Mouse (Mus musculus) cerebellum, adult 9-10 months (tissue): ENCODE measurements around the gene Ccnd3.

Experiments used
- DNase-seq: peaks from one replicate; pipeline ENCODE4 v3.0.0; 2022

Gene Ccnd3

GRCm38 (mm10) chr17:47516232-47516631, 11.4 kb downstream of the Ccnd3 start:
- DNase-seq = no peak

GRCm38 (mm10) chr17:47518205-47518604, 13.4 kb downstream of the Ccnd3 start:
- DNase-seq = no peak

- DNase-seq = no peak
Observed at GRCm38 (mm10) chr17:47521551-47522258, 16.9 kb downstream of the Ccnd3 start.

- DNase-seq = no peak
Observed at GRCm38 (mm10) chr17:47522536-47522935, 17.7 kb downstream of the Ccnd3 start.

GRCm38 (mm10) chr17:47523211-47523682, 18.4 kb downstream of the Ccnd3 start:
- DNase-seq = no peak

GRCm38 (mm10) chr17:47524055-47524454, 19.2 kb downstream of the Ccnd3 start:
- DNase-seq = no peak

- no peak for DNase-seq
Observed at GRCm38 (mm10) chr17:47524991-47525390, 20.1 kb downstream of the Ccnd3 start.

- no peak for DNase-seq
Observed at GRCm38 (mm10) chr17:47526856-47527520, 22.1 kb downstream of the Ccnd3 start.

GRCm38 (mm10) chr17:47527581-47528300, 22.9 kb downstream of the Ccnd3 start:
- no peak for DNase-seq

- no peak for DNase-seq
Observed at GRCm38 (mm10) chr17:47528919-47529318, 24.1 kb downstream of the Ccnd3 start.

GRCm38 (mm10) chr17:47529595-47529994, 24.7 kb downstream of the Ccnd3 start:
- no peak for DNase-seq

- no peak for DNase-seq
Observed at GRCm38 (mm10) chr17:47531387-47531818, 26.6 kb downstream of the Ccnd3 start.

GRCm38 (mm10) chr17:47532364-47532763, 27.5 kb downstream of the Ccnd3 start:
- no peak for DNase-seq

GRCm38 (mm10) chr17:47533691-47534090, 28.8 kb downstream of the Ccnd3 start:
- no peak for DNase-seq

GRCm38 (mm10) chr17:47535812-47536236, 31.0 kb downstream of the Ccnd3 start:
- no peak for DNase-seq

GRCm38 (mm10) chr17:47538049-47538448, 33.2 kb downstream of the Ccnd3 start:
- no peak for DNase-seq

GRCm38 (mm10) chr17:47539128-47539527, 34.3 kb downstream of the Ccnd3 start:
- no peak for DNase-seq

GRCm38 (mm10) chr17:47542061-47542460, 37.2 kb downstream of the Ccnd3 start:
- no peak for DNase-seq

GRCm38 (mm10) chr17:47543051-47543650, 38.3 kb downstream of the Ccnd3 start:
- no peak for DNase-seq

- no peak for DNase-seq
Observed at GRCm38 (mm10) chr17:47545154-47545553, 40.3 kb downstream of the Ccnd3 start.

GRCm38 (mm10) chr17:47545861-47546331, 41.0 kb downstream of the Ccnd3 start:
- peak; percentile 4 for DNase-seq

- no peak for DNase-seq
Observed at GRCm38 (mm10) chr17:47551049-47551448, 46.2 kb downstream of the Ccnd3 start.

GRCm38 (mm10) chr17:47552994-47553393, 48.1 kb downstream of the Ccnd3 start:
- DNase-seq = no peak
